Mouse (Mus musculus) granulocyte monocyte progenitor cell, adult 5-6 weeks (primary cell): Measurements from ENCODE around the gene Icosl. TPM values are rescaled to one million over a fixed set of nuclear protein-coding genes. Genes with fewer than 3 reads are reported as not detected.
"Not testable (repeated sequence)": the region's sequence is repeated elsewhere in the genome, so short reads cannot be mapped to it uniquely, and the experiment has no call there.

Source experiments
- ATAC-seq: replicated peaks from 2 replicates; pipeline ENCODE4 v1.8.0; 2016; ENCODE audit warnings: mild to moderate bottlenecking, moderate TSS enrichment, inconsistent platforms; ENCODE audit not compliant: poor library complexity, severe bottlenecking
- total RNA-seq, 2 experiments: library from RNA; stranded (forward) in 1 of 2; stranded (reverse) in 1 of 2; fragments of 200-712, 200-1000 nt in 1 of 2; fragments of >200 nt in 1 of 2; fragmentation: Nextera tagmentation in 1 of 2; gene quantifications; 2 replicates each; pipeline ENCODE4 v1.2.3; 2014 to 2017

Gene Icosl
- total RNA-seq, 2 experiments from 2014 or later = 0.57 to 7.4 TPM

DNA sequence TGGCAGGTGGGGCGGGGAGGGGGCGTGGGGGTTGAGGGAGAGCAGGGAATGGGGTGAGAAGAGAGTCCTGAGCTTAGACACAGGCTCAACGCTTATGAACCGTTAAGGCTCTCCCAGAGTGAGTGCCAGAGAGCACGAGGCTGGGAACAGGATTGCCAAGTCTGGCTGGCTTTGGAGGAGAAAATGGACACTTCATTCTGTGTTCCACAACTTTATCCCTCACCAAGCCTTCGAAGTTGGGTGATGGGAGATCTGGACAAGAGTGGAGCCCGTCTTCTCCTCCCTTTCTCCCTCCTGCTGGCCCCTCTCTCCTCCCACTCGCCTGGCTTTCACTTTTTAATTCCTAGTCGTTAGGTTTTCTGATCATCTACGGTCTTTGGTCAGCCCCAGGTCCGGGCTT, 561 bp upstream of the Icosl start:
- no peak for ATAC-seq

DNA sequence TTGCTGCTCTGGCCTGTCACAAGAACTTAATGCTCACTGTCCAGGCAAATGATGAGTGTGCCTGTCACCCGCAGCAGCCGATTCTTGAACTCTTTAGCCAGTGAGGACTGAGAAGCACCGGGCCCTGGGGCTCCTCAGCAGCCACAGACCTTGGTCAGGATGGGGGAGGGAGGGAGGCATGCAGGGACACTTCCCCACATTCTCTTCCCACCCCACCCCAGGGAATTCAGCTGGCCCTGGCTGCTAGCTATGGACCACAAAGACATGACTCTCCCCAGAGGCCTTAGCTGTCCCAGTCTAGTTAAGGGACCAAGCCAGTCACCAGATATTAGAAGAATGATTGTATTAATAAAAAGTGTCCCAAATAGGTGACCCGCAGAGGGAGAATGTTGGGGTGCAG, 5.0 kb downstream of the Icosl start:
- ATAC-seq = no peak

DNA sequence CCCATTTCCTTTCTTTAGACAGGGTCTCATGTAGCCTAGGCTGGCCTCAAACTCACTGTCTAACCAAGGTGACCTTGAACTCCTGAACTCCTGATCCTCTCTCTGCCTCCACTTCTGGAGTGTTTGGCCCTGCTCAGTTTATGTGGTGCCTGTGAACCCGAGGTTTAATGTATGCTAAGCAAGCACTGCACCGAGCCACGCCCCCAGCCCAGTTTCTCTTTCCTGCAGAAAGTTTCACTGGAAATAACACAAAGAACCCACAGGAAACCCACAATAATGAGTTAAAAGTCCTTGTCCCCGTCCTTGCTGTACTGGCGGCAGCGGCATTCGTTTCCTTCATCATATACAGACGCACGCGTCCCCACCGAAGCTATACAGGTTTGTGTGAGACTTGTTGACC, 5.9 kb downstream of the Icosl start:
- peak; percentile 57 for ATAC-seq

DNA sequence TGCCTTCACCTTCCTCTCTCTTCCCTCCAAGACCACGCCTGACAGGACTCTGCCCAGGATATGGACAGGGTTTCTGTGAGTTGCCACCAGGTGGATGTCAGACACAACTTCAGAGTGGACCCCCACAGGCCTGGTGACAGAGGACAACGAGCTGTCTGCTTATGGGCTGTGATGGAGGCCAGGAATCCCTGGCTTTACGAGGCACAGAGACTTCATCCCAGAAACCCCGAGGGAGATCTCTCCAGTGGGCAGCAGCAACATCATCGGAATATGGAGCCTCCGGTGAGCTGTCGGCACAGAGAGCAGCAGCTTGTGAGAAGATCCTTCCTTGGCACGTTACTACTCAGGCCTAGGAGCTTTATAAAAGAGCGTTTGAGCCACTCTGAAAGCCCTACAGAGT, 8.8 kb downstream of the Icosl start:
- no peak for ATAC-seq

DNA sequence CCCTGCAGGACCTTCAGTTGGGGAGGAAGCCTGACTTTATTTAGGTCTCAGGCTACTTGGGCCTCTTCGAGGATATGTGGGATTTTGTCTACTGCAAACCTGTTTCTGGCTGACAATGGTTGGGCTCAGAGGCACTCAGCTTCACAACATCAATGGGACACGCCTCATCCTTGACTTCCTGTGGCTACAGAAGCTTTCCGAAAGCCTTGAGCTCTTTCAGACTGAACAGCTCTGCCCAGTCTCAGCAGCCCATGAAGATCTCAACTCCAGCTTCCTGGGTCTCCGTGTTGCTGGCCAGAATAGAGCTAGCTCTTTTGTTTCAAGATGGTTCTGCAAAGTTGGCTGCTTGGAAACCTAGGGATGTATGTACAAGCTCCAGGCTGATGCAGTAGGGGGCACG, 9.2 kb downstream of the Icosl start:
- no peak for ATAC-seq

DNA sequence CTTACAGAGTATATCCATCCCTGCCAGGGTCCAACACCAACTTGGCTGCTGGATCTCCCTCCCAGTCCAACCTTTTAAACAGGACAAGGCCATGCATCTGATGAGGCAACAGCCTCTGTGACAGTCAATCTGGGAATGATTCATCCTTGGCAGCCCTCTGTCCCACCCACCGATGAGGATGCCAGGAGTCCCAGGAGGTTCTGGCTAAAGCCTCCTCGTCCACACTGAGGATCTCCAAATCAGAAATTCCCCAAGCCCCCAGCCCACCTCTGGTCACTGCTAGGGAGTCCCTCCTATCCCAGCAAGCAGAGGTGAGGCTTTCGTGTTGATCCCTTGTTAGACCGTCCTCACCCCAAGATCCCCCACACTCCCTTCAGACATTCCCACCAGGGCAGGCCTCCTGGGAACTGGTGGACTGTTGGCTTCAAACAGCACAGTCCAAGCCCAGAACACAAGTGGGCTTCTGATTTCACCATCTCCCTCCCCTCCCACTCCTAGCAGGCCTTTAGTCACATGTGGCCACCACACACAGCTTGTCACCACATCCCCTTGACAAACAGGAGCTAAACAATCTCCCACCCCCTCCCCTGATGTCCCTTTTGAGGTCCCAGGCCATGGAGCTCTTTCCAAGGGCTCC, 11.0 kb downstream of the Icosl start:
- peak; percentile 92 for ATAC-seq

DNA sequence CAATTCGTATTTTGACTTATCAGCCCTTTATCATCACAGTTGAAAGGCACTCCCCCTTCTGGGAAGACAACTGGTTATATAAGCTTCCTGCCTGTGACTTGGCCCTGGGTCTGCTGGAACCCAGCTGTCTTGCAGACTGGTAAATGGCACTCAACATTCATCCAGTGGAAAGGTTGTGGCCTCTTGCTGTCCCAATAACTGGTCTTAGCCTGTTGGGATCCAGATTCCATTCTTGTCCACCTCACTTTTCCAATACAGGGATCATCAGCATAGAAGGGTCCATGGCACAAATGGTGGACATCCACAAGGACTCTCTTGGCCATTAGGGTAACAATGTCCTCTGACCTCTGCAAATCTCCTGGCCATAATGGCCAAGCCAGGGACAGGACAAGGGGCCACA, 15.0 kb downstream of the Icosl start:
- no peak for ATAC-seq

DNA sequence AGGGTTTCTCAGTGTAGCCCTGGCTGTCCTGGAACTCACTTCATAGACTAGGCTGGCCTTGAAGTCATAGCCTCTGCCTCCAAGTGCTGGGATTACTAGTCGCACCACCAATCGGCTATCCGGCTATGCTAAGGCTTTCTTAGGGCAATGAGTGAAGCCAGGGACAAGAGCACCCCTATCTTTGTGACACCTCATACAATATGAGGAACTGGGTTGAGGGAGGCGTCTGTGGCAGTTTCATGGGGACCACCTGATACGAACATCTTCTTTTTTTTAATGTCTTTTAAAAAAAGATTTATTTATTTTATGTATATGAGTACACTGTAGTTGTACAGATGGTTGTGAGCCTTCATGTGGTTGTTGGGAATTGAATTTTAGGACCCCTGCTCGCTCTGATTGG, 16.6 kb downstream of the Icosl start:
- no peak for ATAC-seq

DNA sequence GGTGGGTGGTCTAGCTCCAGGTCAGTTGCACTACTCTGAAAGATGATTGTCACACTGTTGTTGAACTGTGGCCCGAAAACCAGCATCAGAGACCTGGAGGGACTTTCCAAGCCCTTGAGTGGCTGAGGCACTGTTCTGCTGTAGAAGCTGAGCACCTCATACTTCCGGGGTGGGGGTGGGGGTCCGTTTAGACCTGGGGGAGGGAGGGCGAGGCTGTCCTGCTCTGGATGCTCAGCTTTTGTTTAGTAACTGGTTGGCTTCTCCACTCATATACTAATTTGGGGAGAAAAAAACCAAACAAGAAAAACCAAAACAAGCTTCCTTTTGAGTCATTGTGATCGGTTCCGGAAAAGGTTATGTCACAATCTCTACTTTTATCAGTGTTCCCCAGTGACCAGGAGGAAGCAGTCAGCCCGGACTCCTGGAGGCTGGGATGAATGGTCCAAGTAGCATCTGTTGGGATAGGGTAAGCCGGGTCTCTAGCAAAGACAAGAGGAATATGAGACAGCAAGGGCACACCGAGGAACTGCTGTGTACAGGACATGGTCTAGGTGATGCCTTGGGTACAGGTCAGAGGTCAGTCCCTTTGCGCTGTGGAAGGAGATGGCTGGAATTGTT, 17.5 kb downstream of the Icosl start:
- peak; percentile 72 for ATAC-seq

DNA sequence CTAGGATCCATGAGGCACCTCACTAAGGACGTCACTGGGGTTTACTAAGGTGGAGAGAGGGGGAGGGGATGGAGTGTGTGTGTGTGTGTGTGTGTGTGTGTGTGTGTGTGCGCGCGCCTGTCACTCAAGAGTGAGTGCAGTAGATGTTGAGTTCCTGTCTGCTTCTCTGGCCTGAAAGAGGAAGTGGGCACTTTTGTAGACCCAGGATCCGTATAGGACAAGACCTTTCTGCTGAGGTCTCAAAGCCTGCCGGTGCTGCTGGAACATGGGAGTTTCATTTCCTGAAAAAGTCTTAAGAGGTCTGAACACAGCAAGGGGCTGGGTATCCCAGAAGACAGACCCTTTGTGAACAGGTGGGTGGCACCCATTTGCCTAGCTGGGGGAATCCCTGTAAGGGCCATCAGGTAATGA, 18.0 kb downstream of the Icosl start:
- peak; percentile 87 for ATAC-seq

DNA sequence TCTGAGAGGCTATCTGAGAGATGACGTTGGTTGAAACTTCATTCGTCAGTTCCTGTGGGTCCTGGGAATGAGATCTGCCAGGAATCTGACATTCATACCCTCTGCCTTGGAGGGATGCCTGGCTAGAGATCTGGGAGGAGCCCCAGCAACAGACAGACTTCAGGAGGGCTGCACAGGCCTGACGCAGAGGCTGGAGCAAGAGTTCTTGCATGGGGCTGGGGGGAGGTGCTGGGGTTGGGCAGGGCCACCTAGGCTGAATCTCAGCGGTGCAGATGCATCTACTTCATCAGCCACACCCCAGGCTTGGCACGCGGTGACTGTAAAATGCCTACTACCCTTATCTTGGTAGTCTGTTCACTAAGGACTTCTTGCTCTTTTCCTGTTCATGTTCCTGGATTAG, 21.1 kb downstream of the Icosl start:
- peak; percentile 13 for ATAC-seq

DNA sequence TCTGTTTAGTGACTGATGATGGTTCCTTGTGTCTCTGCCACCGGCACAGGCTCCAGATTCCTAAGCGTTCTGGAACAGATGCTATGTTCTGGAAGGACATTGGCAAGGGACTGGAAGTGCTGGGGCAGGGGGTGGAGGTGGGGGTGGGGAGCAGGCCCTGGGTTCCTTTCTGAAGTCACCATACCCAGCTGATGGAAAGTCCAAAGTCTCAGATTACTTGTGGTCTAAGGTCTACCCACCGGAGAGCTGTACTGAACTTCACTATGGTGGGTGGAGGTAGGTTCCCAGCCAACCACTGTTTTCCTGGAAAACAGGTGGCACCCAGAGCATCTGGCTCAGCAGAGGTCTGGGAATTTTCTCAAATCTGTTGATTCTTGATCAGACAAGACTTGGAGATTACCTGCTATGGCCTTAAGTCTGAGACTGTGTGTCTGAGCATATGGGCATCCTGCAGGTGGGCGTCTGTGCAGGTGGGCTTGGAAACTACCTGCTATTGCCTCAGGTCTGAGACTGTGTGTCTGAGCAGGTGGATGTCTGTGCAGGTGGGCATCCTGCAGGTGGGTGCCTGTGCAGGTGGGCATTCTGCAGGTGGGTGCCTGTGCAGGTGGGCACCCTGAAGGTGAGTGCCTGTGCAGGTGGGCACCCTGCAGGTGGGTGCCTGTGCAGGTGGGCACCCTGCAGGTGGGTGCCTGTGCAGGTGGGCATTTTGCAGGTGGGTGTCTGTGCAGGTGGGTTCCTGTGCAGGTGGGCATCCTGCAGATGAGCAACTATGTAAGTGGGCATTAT, 21.8 kb downstream of the Icosl start:
- no peak for ATAC-seq

DNA sequence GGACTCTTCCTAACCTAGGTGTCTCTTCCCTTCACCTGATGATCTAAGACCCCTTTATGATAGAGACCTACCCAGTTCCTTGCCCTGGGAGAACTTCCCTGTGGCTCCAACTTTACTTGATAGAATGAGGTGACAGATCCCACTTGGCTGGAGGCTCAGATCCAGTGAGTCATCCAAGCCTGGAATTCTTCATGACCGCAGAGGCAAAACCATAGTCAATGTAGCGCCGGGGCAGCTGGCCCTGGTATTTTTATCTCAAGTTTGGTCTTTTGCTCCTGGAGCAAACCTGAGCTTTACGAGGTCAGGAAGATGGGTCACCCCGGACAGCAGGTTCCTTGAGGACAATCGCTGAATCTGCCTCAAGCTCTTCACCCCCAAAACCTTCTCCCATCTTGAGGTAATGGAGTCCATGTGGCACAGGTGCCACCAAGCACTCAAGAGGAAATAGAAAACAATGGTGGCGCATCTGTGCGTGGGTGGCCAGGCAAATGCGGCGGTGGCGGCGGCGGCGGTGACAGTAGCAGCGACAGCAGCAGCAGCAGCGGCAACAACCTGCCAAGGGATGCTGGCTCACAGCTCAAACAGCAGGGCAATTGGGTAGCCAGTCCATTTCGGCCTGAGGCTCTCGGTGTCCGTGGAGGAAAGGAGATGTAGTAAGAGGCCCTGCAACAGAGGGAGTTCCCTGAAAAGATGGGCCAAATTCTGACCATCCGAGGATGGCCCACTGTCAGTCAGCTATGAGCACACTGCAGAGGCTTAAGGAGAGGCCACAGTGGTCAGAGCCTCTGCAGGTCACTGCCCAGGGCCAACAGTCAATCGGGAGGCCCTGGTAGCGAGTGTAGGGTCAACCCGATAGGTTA, 23.0 kb downstream of the Icosl start:
- no peak for ATAC-seq

DNA sequence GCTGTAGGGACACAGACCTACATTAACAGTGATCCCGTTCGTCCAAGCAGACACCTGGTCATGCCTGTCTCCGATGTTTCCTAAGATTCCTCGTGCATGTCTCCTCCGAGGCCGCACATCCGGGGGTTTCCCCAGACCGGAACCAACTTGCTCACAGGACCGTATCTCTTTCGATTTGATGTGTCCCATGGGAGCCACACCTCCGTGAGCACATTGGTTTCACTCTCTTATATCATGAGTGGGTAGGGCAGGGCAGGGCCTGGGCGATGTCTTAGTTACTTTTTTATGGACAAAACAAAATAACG, 23.6 kb downstream of the Icosl start:
- ATAC-seq = no peak

DNA sequence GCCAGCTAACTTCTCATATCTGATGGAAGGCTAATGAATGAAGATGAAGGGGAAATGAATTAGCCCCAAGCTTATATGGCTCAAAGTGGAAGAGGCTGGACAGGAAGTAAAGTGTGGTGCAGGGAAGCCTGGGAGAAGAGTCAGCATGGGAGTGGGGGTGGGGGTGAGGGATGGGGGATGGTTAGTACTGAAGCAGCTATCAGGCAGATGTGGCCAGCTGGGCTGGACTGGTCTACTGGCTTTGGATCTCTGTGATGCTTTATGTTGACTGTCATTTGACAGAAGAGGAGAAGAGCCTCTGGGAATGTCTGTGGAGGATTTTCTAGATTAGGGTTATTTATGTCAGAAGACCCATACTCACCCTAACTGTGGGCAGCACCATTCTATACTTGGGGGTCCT, 26.1 kb downstream of the Icosl start:
- no peak for ATAC-seq

DNA sequence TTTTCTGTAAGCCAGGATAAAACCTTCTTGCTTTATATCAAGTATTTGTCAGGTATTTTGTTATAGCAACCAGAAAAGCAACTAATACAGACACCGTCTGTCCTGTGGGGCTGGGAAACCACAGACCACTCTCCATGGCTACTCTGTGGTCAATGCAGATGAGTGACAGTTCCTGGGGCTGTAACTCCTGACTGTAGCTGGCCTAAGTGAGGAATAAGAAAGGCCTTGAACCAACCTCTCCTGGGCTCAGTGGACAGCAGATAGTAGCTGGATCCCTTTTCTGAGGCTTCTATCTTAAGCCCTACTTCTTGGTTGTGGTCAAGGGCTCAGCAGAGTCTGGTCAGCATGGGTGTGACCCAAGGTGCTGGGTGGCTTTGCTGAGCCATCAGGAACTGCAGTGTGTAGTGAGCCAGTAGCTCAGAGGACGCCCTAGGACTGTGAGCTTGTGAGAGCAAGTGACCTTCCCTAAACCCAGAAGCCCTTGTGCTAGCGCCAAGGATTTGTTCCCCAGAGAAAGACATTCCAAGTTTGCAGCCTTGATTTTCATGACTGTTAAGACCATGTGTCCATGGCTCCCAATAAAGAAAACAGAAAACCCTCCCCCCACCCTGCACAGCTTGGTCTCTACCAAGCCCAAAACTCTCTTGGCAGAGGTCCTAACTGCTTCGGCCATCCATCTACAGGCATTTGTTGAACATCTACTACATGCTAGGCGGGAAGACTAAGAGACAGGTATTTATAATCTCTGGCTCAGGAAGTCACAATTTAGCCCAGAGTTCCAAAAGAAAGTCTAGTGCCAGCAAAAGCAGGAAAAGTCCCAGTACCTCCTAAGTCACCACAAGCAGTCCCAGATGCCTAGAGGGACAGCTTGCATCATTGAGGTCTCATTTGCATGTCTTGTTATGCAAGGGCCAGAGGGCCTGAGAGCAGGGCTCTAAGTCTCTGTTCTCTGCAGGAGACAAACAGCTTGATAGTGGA, 27.1 kb downstream of the Icosl start:
- ATAC-seq = peak; percentile 83

DNA sequence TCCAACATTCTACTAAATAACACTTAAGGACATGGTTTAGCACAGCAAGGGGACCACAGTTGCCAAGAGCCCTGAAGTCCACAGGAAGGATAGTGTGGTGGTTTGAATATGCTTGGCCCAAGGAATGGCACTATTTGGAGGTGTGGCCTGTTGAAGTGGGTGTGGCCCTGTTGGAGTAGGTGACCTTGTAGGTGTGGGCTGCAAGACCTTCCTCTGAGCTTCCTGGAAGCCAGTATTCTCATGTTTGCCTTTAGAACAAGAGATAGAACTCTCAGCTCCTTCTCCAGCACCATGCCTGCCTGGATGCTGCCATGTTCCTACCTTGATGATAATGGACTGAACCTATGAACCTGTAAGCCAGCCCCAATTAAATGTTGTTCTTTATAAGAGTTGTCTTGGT, 30.8 kb downstream of the Icosl start:
- not testable (repeated sequence) for ATAC-seq

DNA sequence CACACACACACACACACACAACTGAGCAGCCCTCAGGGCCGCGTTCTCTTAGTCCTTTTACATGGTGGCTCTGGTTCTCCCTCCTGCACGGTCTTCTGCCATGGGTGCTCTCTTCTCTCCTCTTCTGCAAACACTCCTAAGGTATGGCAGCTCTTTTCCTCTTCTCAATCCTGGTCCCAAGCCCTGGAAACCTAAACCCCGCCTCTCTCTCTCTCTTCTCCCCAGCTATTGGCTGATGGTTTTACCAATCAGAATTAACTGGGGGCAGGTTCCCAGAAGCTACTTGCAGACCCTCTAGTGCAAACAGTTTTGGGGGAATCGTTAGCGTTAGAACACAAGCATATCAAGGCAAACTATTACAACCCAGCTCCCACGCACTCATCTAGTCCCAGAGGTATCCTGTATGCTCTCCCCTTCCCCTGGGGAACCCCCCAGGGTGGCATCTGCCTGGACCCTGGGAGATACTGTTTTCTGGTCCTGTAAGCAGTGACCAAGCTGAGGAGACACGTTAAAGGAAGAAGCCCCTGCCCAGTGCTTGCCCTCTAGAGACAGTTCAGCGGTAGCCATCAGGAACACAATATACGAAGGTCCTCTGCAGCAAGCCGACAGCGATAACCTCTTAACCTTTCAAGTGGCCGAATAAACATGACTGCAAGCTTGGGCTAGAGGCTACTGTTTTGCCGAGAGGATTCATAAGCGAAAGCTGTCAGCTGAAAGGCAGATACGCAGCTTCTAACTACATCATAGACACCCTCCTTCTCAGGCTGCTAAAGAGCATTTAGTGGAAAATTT, 32.1 kb downstream of the Icosl start:
- ATAC-seq = no peak
